Mouse (Mus musculus): Measurements from ENCODE around the gene Usp2. TPM values are rescaled to one million over a fixed set of nuclear protein-coding genes. Genes with fewer than 3 reads are reported as not detected.

Usp2 gene
- total and polyA plus RNA-seq, 3 experiments: 3.2 to 20.1 (median 8.6) TPM

DNA sequence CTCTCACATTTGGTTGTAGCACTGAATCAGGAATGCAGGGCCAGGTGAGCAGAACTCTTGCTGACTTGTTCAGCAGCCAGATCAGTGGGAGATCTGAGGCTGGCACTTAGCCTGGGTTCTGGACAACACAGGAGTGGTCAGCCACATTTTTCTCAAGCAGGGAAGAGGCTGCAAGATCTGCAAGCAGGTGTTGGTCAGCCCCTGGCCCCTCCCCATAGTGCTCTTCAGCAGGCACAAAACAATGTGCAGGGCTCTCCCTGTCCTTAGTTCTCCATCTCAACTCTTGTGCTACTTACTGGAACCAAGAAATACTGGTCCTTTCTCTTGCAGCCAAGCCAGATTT is 77.9 kb downstream of the Usp2 start:
- Histone ChIP-seq H3K36me3 (replicated peaks) (peaks cover 82% of the 10 kb centered on the region), H3K4me3 (ENCODE audit: low read depth, low read length) (no peak overlapping the region), H3K9me3 (replicated peaks) (no peaks in the 10 kb centered on the region), H3K4me1 (ENCODE audit: insufficient read depth, low read depth, low read length) (peaks cover 19% of the 10 kb centered on the region), H3K27me3 (ENCODE audit: insufficient read depth, low read length) (no peaks in the 10 kb centered on the region)
- no peak for ATAC-seq (ENCODE audit: extremely low read depth, insufficient number of reproducible peaks, low FRiP score, poor library complexity, severe bottlenecking)
- no peak for TF ChIP-seq TAL1 (conservative IDR thresholded peaks at IDR 0.05; ENCODE audit: low read depth, low read length)
- TF ChIP-seq GATA2 (IDR thresholded peaks at IDR 0.05; ENCODE audit: borderline replicate concordance, low read depth, low read length): no peak
- no peak for TF ChIP-seq POLR2AphosphoS5 (IDR thresholded peaks at IDR 0.05; ENCODE audit: insufficient replicate concordance, low read depth, low read length)
- no peak for TF ChIP-seq CTCF (IDR thresholded peaks at IDR 0.05; ENCODE audit: low read depth, low read length)
- TF ChIP-seq GATA1 (IDR thresholded peaks at IDR 0.05; ENCODE audit: borderline replicate concordance, low read length): no peak
- no peak for DNase-seq (ENCODE audit: low spot score)

Other genes with a start within 250 kb of the Usp2 start
- not detected in 2 replicates for gene Thy1, start 23.6 kb upstream of the Usp2 start, total RNA-seq (2014; fragmentation: Nextera tagmentation)
- gene Thy1, start 23.6 kb upstream of the Usp2 start, total RNA-seq (2017): 0.12 TPM in 1 of 2 replicates, not detected in the other
- not detected in 2 replicates for gene Thy1, start 23.6 kb upstream of the Usp2 start, polyA plus RNA-seq (2012)
- gene Mfrp, start 34.7 kb downstream of the Usp2 start, total RNA-seq (2014; fragmentation: Nextera tagmentation): not detected in 2 replicates
- not detected in 2 replicates for gene Mfrp, start 34.7 kb downstream of the Usp2 start, total RNA-seq (2017)
- not detected in 2 replicates for gene Mfrp, start 34.7 kb downstream of the Usp2 start, polyA plus RNA-seq (2012)
- not detected in 2 replicates for gene C1qtnf5, start 40.2 kb downstream of the Usp2 start, total RNA-seq (2014; fragmentation: Nextera tagmentation)
- gene C1qtnf5, start 40.2 kb downstream of the Usp2 start, total RNA-seq (2017): 0.29 TPM in 1 of 2 replicates, not detected in the other
- gene C1qtnf5, start 40.2 kb downstream of the Usp2 start, polyA plus RNA-seq (2012): 0.21 TPM in 1 of 2 replicates, not detected in the other
- not detected in 2 replicates for gene Gm49380, start 46.5 kb downstream of the Usp2 start, total RNA-seq (2014; fragmentation: Nextera tagmentation)
- gene Gm49380, start 46.5 kb downstream of the Usp2 start, total RNA-seq (2017): 0.12 and 0.27 TPM in 2 replicates
- 0.15 TPM in 1 of 2 replicates, not detected in the other for gene Gm49380, start 46.5 kb downstream of the Usp2 start, polyA plus RNA-seq (2012)
- 40.6 and 46.9 TPM in 2 replicates for gene Rnf26, start 46.5 kb downstream of the Usp2 start, total RNA-seq (2014; fragmentation: Nextera tagmentation)
- 10.5 and 11.4 TPM in 2 replicates for gene Rnf26, start 46.5 kb downstream of the Usp2 start, total RNA-seq (2017)
- 29.7 and 41.9 TPM in 2 replicates for gene Rnf26, start 46.5 kb downstream of the Usp2 start, polyA plus RNA-seq (2012)
- gene Mcam, start 67.4 kb downstream of the Usp2 start, total RNA-seq (2014; fragmentation: Nextera tagmentation): not detected in 2 replicates
- 0.06 and 0.16 TPM in 2 replicates for gene Mcam, start 67.4 kb downstream of the Usp2 start, total RNA-seq (2017)
- gene Mcam, start 67.4 kb downstream of the Usp2 start, polyA plus RNA-seq (2012): not detected in 2 replicates
- gene Cbl, start 167.0 kb downstream of the Usp2 start, total RNA-seq (2014; fragmentation: Nextera tagmentation): 137 and 159 TPM in 2 replicates
- 23.6 and 25.5 TPM in 2 replicates for gene Cbl, start 167.0 kb downstream of the Usp2 start, total RNA-seq (2017)
- gene Cbl, start 167.0 kb downstream of the Usp2 start, polyA plus RNA-seq (2012): 17.2 and 20.3 TPM in 2 replicates
- gene Ccdc153, start 173.7 kb downstream of the Usp2 start, total RNA-seq (2014; fragmentation: Nextera tagmentation): not detected in 2 replicates
- gene Ccdc153, start 173.7 kb downstream of the Usp2 start, total RNA-seq (2017): not detected in 2 replicates
- not detected in 2 replicates for gene Ccdc153, start 173.7 kb downstream of the Usp2 start, polyA plus RNA-seq (2012)
- not detected in 2 replicates for gene Pdzd3, start 184.4 kb downstream of the Usp2 start, total RNA-seq (2014; fragmentation: Nextera tagmentation)
- not detected in 2 replicates for gene Pdzd3, start 184.4 kb downstream of the Usp2 start, total RNA-seq (2017)
- not detected in 2 replicates for gene Pdzd3, start 184.4 kb downstream of the Usp2 start, polyA plus RNA-seq (2012)
- gene Nlrx1, start 201.6 kb downstream of the Usp2 start, total RNA-seq (2014; fragmentation: Nextera tagmentation): not detected in 2 replicates
- 0.05 TPM in 1 of 2 replicates, not detected in the other for gene Nlrx1, start 201.6 kb downstream of the Usp2 start, total RNA-seq (2017)
- 0.02 and 0.03 TPM in 2 replicates for gene Nlrx1, start 201.6 kb downstream of the Usp2 start, polyA plus RNA-seq (2012)
- gene Abcg4, start 221.6 kb downstream of the Usp2 start, total RNA-seq (2014; fragmentation: Nextera tagmentation): 29.1 and 58.5 TPM in 2 replicates
- 1.8 and 3.6 TPM in 2 replicates for gene Abcg4, start 221.6 kb downstream of the Usp2 start, total RNA-seq (2017)
- 18.4 and 20.3 TPM in 2 replicates for gene Abcg4, start 221.6 kb downstream of the Usp2 start, polyA plus RNA-seq (2012)
- gene Hinfp, start 238.7 kb downstream of the Usp2 start, total RNA-seq (2014; fragmentation: Nextera tagmentation): 26.3 and 46.1 TPM in 2 replicates
- gene Hinfp, start 238.7 kb downstream of the Usp2 start, total RNA-seq (2017): 22.0 and 23.1 TPM in 2 replicates
- gene Hinfp, start 238.7 kb downstream of the Usp2 start, polyA plus RNA-seq (2012): 5.4 and 8.4 TPM in 2 replicates